Mouse (Mus musculus) midbrain, embryonic 10.5 days (tissue): ENCODE results near the gene Xrra1. TPM values are rescaled to one million over a fixed set of nuclear protein-coding genes. Genes with fewer than 3 reads are reported as not detected.
"Not testable (repeated sequence)": the region's sequence is repeated elsewhere in the genome, so short reads cannot be mapped to it uniquely, and the experiment has no call there.

ENCODE experiments used
- DNase-seq: peaks from one replicate; pipeline ENCODE4 v3.0.0-alpha.2; 2017; ENCODE audit warnings: low spot score
- H3K27ac ChIP-seq: fragments of 300-500 bp; sonication (generic); replicated peaks from 2 replicates; pipeline ENCODE4 v1.5.1; 2016; ENCODE audit warnings: mild to moderate bottlenecking
- H3K27me3 ChIP-seq: fragments of 300-500 bp; sonication (generic); 2 replicates; pipeline ENCODE4 v1.6.1; 2016; ENCODE audit warnings: low read depth, mild to moderate bottlenecking; ENCODE audit not compliant: poor library complexity, severe bottlenecking
- H3K36me3 ChIP-seq: fragments of 300-500 bp; sonication (generic); 2 replicates; pipeline ENCODE4 v1.6.1; 2016; ENCODE audit warnings: mild to moderate bottlenecking, moderate library complexity
- H3K4me1 ChIP-seq: fragments of 300-500 bp; sonication (generic); 2 replicates; pipeline ENCODE4 v1.6.1; 2016
- H3K4me3 ChIP-seq: fragments of 300-500 bp; sonication (generic); 2 replicates; pipeline ENCODE4 v1.5.1; 2016; ENCODE audit warnings: mild to moderate bottlenecking, moderate library complexity
- H3K9me3 ChIP-seq: fragments of 300-500 bp; sonication (generic); replicated peaks from 2 replicates; pipeline ENCODE4 v1.6.1; 2016; ENCODE audit warnings: mild to moderate bottlenecking
- WGBS: fragments of 180-500 bp; shearing (Covaris S2); methylation state at CpG from one replicate; pipeline ENCODE4 v1.1.7; 2016; 5-methylcytosine and 5-hydroxymethylcytosine counted together
- polyA plus RNA-seq: library from polyadenylated mRNA; unstranded; fragments of >200 nt; fragmentation: Nextera tagmentation; extraction: Ambion mirVana; gene quantifications from 2 replicates; pipeline ENCODE4 v1.2.1, GENCODE M21; 2016

Gene Xrra1
- polyA plus RNA-seq: 0.27 and 0.38 TPM in 2 replicates

- peaks cover 37% of the 10 kb centered on the region for H3K4me1 ChIP-seq
- under 1% methylated on average over 42 of the region's 42 CpGs for WGBS
- H3K4me3 ChIP-seq: peak within 1 kb of the TSS; percentile 79
- peaks cover 28% of the 10 kb centered on the region for H3K36me3 ChIP-seq
- peak; percentile 99 for DNase-seq
- H3K27ac ChIP-seq: peak within 1 kb of the TSS; percentile 94
- H3K9me3 ChIP-seq: no peaks in the 10 kb centered on the region
- no peaks in the 10 kb centered on the region for H3K27me3 ChIP-seq
Measured at GRCm38 (mm10) chr7:99858813-99859585, at the start of gene Xrra1. Gene Xrra1, plus strand, starts transcription at chr7:99859116.

GRCm38 (mm10) chr7:99810814-99811213 is 48.1 kb upstream of the Xrra1 start:
- Histone ChIP-seq H3K27ac (no peak overlapping the region), H3K27me3 (no peaks in the 10 kb centered on the region), H3K9me3 (no peaks in the 10 kb centered on the region), H3K36me3 (peaks cover 4% of the 10 kb centered on the region; the same call in 1 of the 2 replicates), H3K4me1 (no peaks in the 10 kb centered on the region), H3K4me3 (no peak overlapping the region)
- no peak for DNase-seq
- WGBS: 94% methylated on average over 2 of the region's 2 CpGs

- DNase-seq: no peak
- 95% methylated on average over 4 of the region's 4 CpGs for WGBS
- Histone ChIP-seq H3K4me1 (no peaks in the 10 kb centered on the region), H3K27ac (no peak overlapping the region), H3K36me3 (peaks cover 4% of the 10 kb centered on the region; the same call in 1 of the 2 replicates), H3K4me3 (no peak overlapping the region), H3K27me3 (no peaks in the 10 kb centered on the region), H3K9me3 (no peaks in the 10 kb centered on the region)
Measured at GRCm38 (mm10) chr7:99811661-99812060, 47.3 kb upstream of the Xrra1 start.

GRCm38 (mm10) chr7:99813394-99813793 is 45.5 kb upstream of the Xrra1 start:
- no peak overlapping the region for H3K27ac ChIP-seq
- peaks cover 4% of the 10 kb centered on the region; the same call in 1 of the 2 replicates for H3K4me1 ChIP-seq
- WGBS: 90% methylated on average over 11 of the region's 11 CpGs
- DNase-seq: no peak
- no peak overlapping the region for H3K4me3 ChIP-seq
- no peaks in the 10 kb centered on the region for H3K27me3 ChIP-seq
- no peaks in the 10 kb centered on the region for H3K9me3 ChIP-seq
- H3K36me3 ChIP-seq: peaks cover 4% of the 10 kb centered on the region; the same call in 1 of the 2 replicates

GRCm38 (mm10) chr7:99818181-99818725 is 40.7 kb upstream of the Xrra1 start:
- H3K9me3 ChIP-seq, DNase-seq, H3K4me1 ChIP-seq, H3K36me3 ChIP-seq, H3K27me3 ChIP-seq, H3K27ac ChIP-seq, H3K4me3 ChIP-seq: not testable (repeated sequence)
- 16% methylated on average over 9 of the region's 9 CpGs for WGBS

DNA sequence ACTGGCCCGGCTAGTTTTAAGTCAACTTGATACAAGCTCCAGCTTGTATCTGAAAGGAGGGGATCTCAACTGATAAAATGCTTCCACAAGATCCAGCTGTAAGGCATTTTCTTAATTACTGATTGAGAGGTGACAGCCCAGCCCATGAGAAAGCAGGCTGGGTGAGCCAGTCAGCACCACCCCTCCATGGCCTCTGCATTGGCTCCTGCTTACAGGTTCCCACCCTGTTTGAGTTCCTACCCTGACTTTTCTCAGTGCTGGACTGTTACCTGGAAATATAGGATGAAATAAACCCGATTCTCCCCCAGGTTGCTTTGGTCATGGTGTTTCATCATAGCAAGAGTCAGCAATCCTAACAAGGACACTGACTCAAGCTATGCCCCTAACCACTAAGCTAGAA is 37.0 kb upstream of the Xrra1 start:
- no peaks in the 10 kb centered on the region for H3K9me3 ChIP-seq
- 91% methylated on average over 2 of the region's 2 CpGs for WGBS
- DNase-seq: no peak
- no peak overlapping the region for H3K4me3 ChIP-seq
- no peaks in the 10 kb centered on the region for H3K36me3 ChIP-seq
- no peak overlapping the region for H3K27ac ChIP-seq
- peaks cover 4% of the 10 kb centered on the region; the same call in 1 of the 2 replicates for H3K4me1 ChIP-seq
- no peaks in the 10 kb centered on the region for H3K27me3 ChIP-seq

GRCm38 (mm10) chr7:99822426-99822825 is 36.5 kb upstream of the Xrra1 start:
- Histone ChIP-seq H3K4me3 (no peak overlapping the region), H3K27me3 (no peaks in the 10 kb centered on the region), H3K9me3 (no peaks in the 10 kb centered on the region), H3K27ac (no peak overlapping the region), H3K4me1 (peaks cover 5% of the 10 kb centered on the region; the same call in 1 of the 2 replicates), H3K36me3 (no peaks in the 10 kb centered on the region)
- WGBS: 84% methylated on average over 5 of the region's 5 CpGs
- DNase-seq: no peak

DNA sequence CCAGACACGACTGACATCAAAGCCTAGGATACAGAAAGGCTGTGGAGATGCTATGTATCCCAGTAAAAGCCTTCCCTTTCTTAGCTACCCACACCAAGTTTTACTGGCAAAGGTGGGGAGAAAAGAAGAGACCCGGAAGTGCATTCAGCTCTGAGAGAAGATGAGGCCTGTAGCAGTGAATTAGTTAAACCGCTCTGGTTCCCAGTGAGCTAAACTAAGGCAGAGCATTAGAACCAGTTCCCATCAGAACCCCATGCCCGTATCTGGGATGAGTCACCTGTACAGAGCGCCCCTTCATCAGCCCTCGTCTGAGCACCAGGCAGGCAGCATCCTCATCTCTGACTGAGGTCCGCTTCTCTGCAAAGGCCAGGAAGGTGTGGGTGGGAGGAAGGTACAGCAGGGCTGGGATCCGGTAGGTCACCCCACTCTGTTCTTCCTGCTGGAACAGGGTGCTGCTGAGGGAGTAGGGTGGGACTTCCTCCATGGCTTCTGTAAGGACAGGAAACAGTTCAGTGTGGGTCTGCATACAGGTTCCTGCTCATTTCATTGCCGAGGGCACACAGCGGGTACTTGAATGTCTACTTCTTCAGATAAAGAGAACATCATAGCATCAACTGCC is 35.8 kb upstream of the Xrra1 start:
- 90% methylated on average over 10 of the region's 10 CpGs for WGBS

DNA sequence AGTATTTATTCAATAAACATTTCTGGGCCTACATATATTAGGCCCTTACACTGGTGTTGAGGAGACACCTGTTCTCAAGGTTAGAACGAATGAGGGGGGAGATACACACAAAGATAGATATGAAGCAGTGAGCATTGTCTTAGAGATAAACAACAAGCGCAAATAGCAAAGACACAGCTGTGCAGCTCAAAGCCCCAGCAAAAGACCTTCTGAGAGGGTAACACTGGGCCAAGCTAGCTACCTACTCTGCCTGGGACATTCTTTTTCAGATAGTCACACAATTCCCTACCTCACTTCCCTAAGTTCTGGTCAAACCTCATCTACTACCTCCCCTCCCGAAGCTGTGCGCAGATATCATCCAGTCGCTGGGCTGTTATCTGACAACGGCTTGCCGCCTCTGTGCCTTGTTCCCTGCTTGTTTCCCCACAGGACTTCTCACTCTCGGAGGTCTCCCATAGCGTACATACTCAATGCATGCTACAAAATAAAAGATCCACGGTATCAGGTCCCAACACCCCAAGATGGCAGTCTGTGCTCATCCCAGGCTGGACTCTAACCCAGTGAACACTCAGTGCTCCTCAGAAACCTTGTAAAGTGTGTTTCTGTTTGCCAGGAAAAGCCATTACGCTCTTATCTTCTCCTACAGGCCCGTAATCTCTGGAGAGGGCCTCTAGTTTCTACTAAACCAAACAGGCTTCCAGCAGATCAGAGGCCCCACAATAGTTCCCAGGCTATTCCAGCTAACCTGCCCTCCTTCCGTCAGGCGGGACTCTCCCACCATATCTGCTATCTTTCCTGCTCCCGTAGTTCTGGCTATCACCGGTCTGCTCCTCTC is 34.0 kb upstream of the Xrra1 start:
- Histone ChIP-seq H3K27ac (no peak overlapping the region), H3K4me3 (no peak overlapping the region; the same call in 1 of the 2 replicates), H3K4me1 (peaks cover 15% of the 10 kb centered on the region), H3K36me3 (no peaks in the 10 kb centered on the region), H3K27me3 (no peaks in the 10 kb centered on the region), H3K9me3 (no peaks in the 10 kb centered on the region)
- WGBS: 83% methylated on average over 16 of the region's 16 CpGs
- no peak for DNase-seq

More for the DNA sequence above, 35.8 kb upstream of the Xrra1 start:
- Histone ChIP-seq H3K4me1 (peaks cover 10% of the 10 kb centered on the region), H3K36me3 (no peaks in the 10 kb centered on the region), H3K27ac (no peak overlapping the region), H3K9me3 (no peaks in the 10 kb centered on the region), H3K27me3 (no peaks in the 10 kb centered on the region), H3K4me3 (no peak overlapping the region)
- DNase-seq: no peak

- Histone ChIP-seq H3K9me3 (no peaks in the 10 kb centered on the region), H3K4me1 (peaks cover 15% of the 10 kb centered on the region), H3K27me3 (no peaks in the 10 kb centered on the region), H3K36me3 (no peaks in the 10 kb centered on the region), H3K27ac (no peak overlapping the region), H3K4me3 (no peak overlapping the region; the same call in 1 of the 2 replicates)
- 82% methylated on average over 9 of the region's 9 CpGs for WGBS
- no peak for DNase-seq
Measured at GRCm38 (mm10) chr7:99825511-99825910, 33.4 kb upstream of the Xrra1 start.

DNA sequence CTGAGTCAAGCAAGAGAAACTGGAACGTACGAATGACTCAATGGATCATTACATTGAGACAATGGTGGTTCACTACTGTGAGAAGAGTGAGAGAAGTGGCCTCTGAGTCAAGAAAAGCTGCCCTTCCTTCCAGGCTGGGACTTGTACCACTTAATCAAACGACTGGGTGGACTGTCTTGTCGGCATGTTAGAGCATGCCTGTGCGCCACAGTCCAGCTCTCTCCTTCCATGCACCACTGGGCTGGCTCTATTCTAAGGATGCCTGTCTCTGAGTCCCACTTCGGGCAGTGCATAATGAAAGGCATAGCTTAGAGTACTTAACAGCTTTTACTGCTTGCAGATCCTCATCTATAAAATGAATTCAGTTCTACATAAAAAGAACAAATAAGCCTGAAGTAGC is 32.8 kb upstream of the Xrra1 start:
- no peaks in the 10 kb centered on the region for H3K27me3 ChIP-seq
- peaks cover 15% of the 10 kb centered on the region for H3K4me1 ChIP-seq
- no peak overlapping the region for H3K27ac ChIP-seq
- DNase-seq: no peak
- no peaks in the 10 kb centered on the region for H3K36me3 ChIP-seq
- 62% methylated on average over 6 of the region's 6 CpGs for WGBS
- H3K9me3 ChIP-seq: no peaks in the 10 kb centered on the region
- H3K4me3 ChIP-seq: no peak overlapping the region

DNA sequence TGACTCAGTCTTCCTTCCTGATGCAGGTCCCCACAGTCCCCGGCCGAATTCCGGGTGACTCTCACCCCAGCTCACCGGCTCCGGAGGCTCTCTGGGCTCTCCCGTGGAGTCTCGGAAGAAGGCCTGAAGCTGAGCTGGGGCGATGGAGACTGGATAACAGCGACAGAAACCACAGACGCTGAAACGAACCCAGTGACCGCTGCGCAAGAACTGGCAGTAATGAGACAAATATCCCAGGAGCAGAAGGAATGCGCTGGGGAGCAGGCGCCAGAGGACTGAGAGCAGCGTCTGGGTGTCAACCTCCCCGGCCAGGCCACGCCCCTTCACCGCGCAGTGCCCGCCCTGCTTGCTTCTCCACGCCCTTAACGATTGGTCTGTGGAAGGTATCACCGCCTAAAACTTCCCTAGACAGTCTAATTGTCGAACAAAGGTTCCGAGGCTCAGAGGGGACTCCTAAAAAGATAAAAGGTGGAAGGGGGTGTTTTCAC is 30.8 kb upstream of the Xrra1 start, which contains the start of gene Neu3:
Gene Neu3, minus strand, starts transcription at position 335 of the 488 bp plus-strand sequence.
- peak; percentile 91 for DNase-seq
- Histone ChIP-seq H3K4me1 (peaks cover 15% of the 10 kb centered on the region), H3K9me3 (no peaks in the 10 kb centered on the region), H3K4me3 (peak within 1 kb of the TSS; percentile 64), H3K36me3 (no peaks in the 10 kb centered on the region), H3K27me3 (no peaks in the 10 kb centered on the region), H3K27ac (peak within 1 kb of the TSS; percentile 83)
- under 1% methylated on average over 26 of the region's 26 CpGs for WGBS
